Mouse (Mus musculus) hindbrain, postnatal 0 days (tissue): ENCODE measurements around the gene Sapcd1. TPM values are rescaled to one million over a fixed set of nuclear protein-coding genes. Genes with fewer than 3 reads are reported as not detected.

Experiments
- ATAC-seq: fragments of 200-750 bp; cut with Nextera tagmentation; 2 replicates; pipeline ENCODE4 v1.8.0; 2017; ENCODE audit warnings: mild to moderate bottlenecking, moderate TSS enrichment, moderate library complexity
- DNase-seq: peaks from one replicate; pipeline ENCODE4 v3.0.0-alpha.2; 2015; ENCODE audit warnings: low spot score
- H3K27ac ChIP-seq: fragments of 300-500 bp; sonication (generic); 2 replicates; pipeline ENCODE4 v1.5.1; 2014; ENCODE audit warnings: mild to moderate bottlenecking
- H3K27me3 ChIP-seq: fragments of 300-500 bp; sonication (generic); 2 replicates; pipeline ENCODE4 v1.6.1; 2014; ENCODE audit warnings: low read length, mixed read lengths; ENCODE audit not compliant: insufficient read depth
- H3K36me3 ChIP-seq: fragments of 300-500 bp; sonication (generic); 2 replicates; pipeline ENCODE4 v1.6.1; 2014; ENCODE audit warnings: low read length, mixed read lengths; ENCODE audit not compliant: insufficient read depth
- H3K4me1 ChIP-seq: fragments of 300-500 bp; sonication (generic); 2 replicates; pipeline ENCODE4 v1.6.1; 2014; ENCODE audit warnings: antibody characterized with exemption, low read length, mixed read lengths; ENCODE audit not compliant: insufficient read depth
- H3K4me2 ChIP-seq: fragments of 300-500 bp; sonication (generic); 2 replicates; pipeline ENCODE4 v1.6.1; 2014; ENCODE audit warnings: low read depth, mild to moderate bottlenecking, low read length, moderate library complexity, mixed read lengths
- H3K4me3 ChIP-seq: fragments of 300-500 bp; sonication (generic); 2 replicates; pipeline ENCODE4 v1.5.1; 2014; ENCODE audit warnings: low read length
- H3K9ac ChIP-seq: fragments of 300-500 bp; sonication (generic); replicated peaks from 2 replicates; pipeline ENCODE4 v1.6.1; 2014; ENCODE audit warnings: mild to moderate bottlenecking, low read length, moderate library complexity, mixed read lengths
- H3K9me3 ChIP-seq: fragments of 300-500 bp; sonication (generic); 2 replicates; pipeline ENCODE4 v1.6.1; 2016; ENCODE audit warnings: low read length, mixed read lengths
- CTCF ChIP-seq: IDR thresholded peaks from 2 replicates; pipeline ENCODE4 v1.5.1; 2016; ENCODE audit warnings: antibody characterized with exemption, control low read depth, low read depth
- WGBS: fragments of 180-500 bp; shearing (Covaris S2); extraction: QIAGEN DNeasy Blood & Tissue Kit; methylation state at CpG from one replicate; pipeline ENCODE4 v1.1.7; 2014; 5-methylcytosine and 5-hydroxymethylcytosine counted together
- polyA plus RNA-seq: library from polyadenylated mRNA; unstranded; fragments of >200 nt; fragmentation: Nextera tagmentation; extraction: Ambion mirVana; gene quantifications from 2 replicates; pipeline ENCODE4 v1.2.1, GENCODE M21; 2015
- total RNA-seq: library from RNA; depleted of rRNA; stranded (reverse); fragments of >200 nt; gene quantifications from 2 replicates; pipeline ENCODE4 v1.2.3, GENCODE M21; 2014

The Sapcd1 gene
- total and polyA plus RNA-seq, 2 experiments from 2014 or later: 2.1 to 2.4 TPM

DNA sequence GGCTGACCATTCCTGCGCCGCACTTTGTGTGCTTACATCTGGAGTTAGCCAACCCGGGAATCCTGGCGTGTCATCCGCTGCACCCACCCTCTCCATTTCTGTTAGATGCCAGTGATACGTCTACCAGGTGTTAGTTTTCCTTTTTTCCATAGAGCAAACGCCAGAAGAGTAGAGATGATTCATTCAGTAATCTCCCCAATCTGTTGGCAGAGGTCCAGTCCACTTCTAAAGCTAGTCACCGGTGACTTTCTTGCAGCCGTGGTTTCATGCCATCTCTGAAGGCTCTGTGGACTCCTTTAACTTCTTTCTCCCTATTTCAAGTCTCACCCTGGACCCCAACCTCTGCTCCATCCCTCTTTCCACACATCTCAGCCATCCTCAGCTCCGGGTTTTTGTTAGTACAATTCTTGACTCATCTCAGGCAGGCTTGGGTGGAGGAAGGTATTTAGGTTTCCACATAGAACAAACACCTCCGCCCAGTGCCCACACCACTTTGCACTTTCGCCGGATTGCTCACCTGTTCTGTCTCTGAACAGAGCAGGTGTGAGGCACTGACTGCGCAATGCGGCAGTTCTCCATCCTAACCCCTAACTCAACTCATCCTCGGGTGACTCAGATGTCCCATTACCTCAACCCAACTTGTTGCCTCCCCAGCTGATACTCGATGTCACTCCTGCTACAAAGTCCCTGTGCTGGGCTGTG, 40.5 kb upstream of the Sapcd1 start:
- TF ChIP-seq CTCF: no peak
- Histone ChIP-seq H3K9me3 (no peaks in the 10 kb centered on the region), H3K36me3 (no peaks in the 10 kb centered on the region), H3K4me3 (no peak overlapping the region), H3K4me1 (0 out of 2 replicates have a peak, but pooled peaks cover 6% of the 10 kb centered on the region), H3K4me2 (no peak overlapping the region), H3K27me3 (peaks cover 12% of the 10 kb centered on the region), H3K9ac (no peak overlapping the region), H3K27ac (no peak overlapping the region)
- WGBS: 87% methylated on average over 17 of the region's 17 CpGs
- ATAC-seq (no peak), DNase-seq (no peak)

DNA sequence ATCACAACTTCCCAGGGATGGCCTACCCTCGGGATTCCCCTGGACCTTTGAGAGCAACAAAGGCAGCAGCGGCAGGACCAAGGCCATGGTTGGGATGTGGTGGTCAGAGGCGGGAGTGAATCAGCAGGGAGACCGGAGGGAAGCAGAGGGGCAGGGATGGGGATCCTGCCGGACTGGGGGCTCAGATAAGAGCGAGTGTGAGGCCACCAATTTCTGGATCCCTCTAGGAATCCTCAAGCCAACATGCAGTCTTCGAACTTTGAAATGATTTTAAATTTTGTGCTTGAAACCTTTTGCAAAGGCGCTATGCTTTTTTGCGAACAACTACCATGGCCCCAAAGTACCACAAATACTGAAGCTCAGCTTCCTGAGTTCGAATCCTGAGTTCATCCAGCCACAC, 38.3 kb upstream of the Sapcd1 start, which contains the start of gene Mpig6b:
TSS of gene Mpig6b (minus strand) at position 101 of the 400 bp plus-strand sequence.
- Histone ChIP-seq H3K36me3 (no peaks in the 10 kb centered on the region; the same call in 1 of the 2 replicates), H3K9me3 (no peaks in the 10 kb centered on the region), H3K27me3 (peaks cover 12% of the 10 kb centered on the region), H3K9ac (peak within 1 kb of the TSS; percentile 33; the same call in 1 of the 2 replicates), H3K4me3 (peak within 1 kb of the TSS; percentile 21), H3K4me2 (peak within 1 kb of the TSS; percentile 54), H3K4me1 (0 out of 2 replicates have a peak, but pooled peaks cover 6% of the 10 kb centered on the region), H3K27ac (no peak within 1 kb of the TSS)
- 56% methylated on average over 10 of the region's 10 CpGs for WGBS
- DNase-seq (no peak), ATAC-seq (no peak)
- no peak for TF ChIP-seq CTCF

GRCm38 (mm10) chr17:35064951-35065947, 37.4 kb upstream of the Sapcd1 start, which contains the start of gene Ly6g6c:
Ly6g6c (plus strand) TSS chr17:35065388.
- ATAC-seq (no peak), DNase-seq (no peak)
- WGBS: 4% methylated on average over 48 of the region's 48 CpGs
- Histone ChIP-seq H3K4me1 (peaks cover 9% of the 10 kb centered on the region; the same call in 1 of the 2 replicates), H3K36me3 (no peaks in the 10 kb centered on the region; the same call in 1 of the 2 replicates), H3K27ac (no peak within 1 kb of the TSS), H3K27me3 (peaks cover 12% of the 10 kb centered on the region), H3K9me3 (no peaks in the 10 kb centered on the region), H3K4me2 (peak within 1 kb of the TSS; percentile 54), H3K4me3 (peak within 1 kb of the TSS; percentile 21), H3K9ac (peak within 1 kb of the TSS; percentile 33; the same call in 1 of the 2 replicates)
- no peak for TF ChIP-seq CTCF

GRCm38 (mm10) chr17:35064378-35064877, 36.6 kb upstream of the Sapcd1 start:
- Histone ChIP-seq H3K4me1 (peaks cover 12% of the 10 kb centered on the region; the same call in 1 of the 2 replicates), H3K4me3 (no peak overlapping the region), H3K9me3 (no peaks in the 10 kb centered on the region), H3K27me3 (peaks cover 12% of the 10 kb centered on the region), H3K4me2 (peak overlapping the region; percentile 54; the same call in 1 of the 2 replicates), H3K27ac (no peak overlapping the region), H3K36me3 (no peaks in the 10 kb centered on the region; the same call in 1 of the 2 replicates), H3K9ac (no peak overlapping the region)
- 38% methylated on average over 10 of the region's 10 CpGs for WGBS
- ATAC-seq (no peak), DNase-seq (no peak)
- no peak for TF ChIP-seq CTCF

GRCm38 (mm10) chr17:35063466-35063865, 35.6 kb upstream of the Sapcd1 start:
- H3K27me3 ChIP-seq: peaks cover 12% of the 10 kb centered on the region

DNA sequence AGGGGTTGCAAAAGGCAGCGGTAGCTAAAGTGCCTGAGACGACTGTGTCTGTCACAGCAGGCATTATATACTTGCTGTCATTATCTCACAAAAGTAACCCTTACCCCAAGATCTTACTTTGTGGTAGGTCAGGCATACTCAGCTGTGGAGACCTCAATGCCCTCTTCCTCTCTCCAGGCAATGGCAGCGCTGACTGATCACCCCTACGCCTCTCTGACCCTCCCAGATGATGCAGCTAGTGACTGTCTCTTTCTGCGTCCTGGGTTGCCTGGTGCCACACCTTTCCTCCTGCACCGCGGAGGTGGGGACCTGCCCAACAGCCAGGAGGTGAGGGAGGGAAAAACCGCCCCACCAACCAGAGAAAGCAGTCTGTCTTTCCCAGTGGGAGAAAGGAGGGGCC, 33.5 kb upstream of the Sapcd1 start:
- no peak overlapping the region for H3K4me3 ChIP-seq
- no peak overlapping the region for H3K9ac ChIP-seq
- no peak overlapping the region for H3K27ac ChIP-seq
- H3K4me2 ChIP-seq: no peak overlapping the region
- TF ChIP-seq CTCF: no peak
- peaks cover 12% of the 10 kb centered on the region for H3K27me3 ChIP-seq
- no peaks in the 10 kb centered on the region; the same call in 1 of the 2 replicates for H3K36me3 ChIP-seq
- DNase-seq (no peak), ATAC-seq (no peak)
- H3K4me1 ChIP-seq: peaks cover 12% of the 10 kb centered on the region; the same call in 1 of the 2 replicates
- H3K9me3 ChIP-seq: no peaks in the 10 kb centered on the region
- WGBS: 82% methylated on average over 8 of the region's 8 CpGs

More at GRCm38 (mm10) chr17:35063466-35063865, 35.6 kb upstream of the Sapcd1 start:
- Histone ChIP-seq H3K4me3 (no peak overlapping the region), H3K9me3 (no peaks in the 10 kb centered on the region), H3K4me1 (peaks cover 12% of the 10 kb centered on the region; the same call in 1 of the 2 replicates), H3K36me3 (no peaks in the 10 kb centered on the region; the same call in 1 of the 2 replicates), H3K9ac (no peak overlapping the region), H3K27ac (no peak overlapping the region), H3K4me2 (no peak overlapping the region)
- no peak for TF ChIP-seq CTCF
- DNase-seq (peak; percentile 60), ATAC-seq (no peak)
- WGBS: 77% methylated on average over 3 of the region's 3 CpGs
